Mouse (Mus musculus) ES-Bruce4 (cell line): ENCODE results near the gene Rundc3a. TPM values are rescaled to one million over a fixed set of nuclear protein-coding genes. Genes with fewer than 3 reads are reported as not detected.
A peak's percentile ranks its signal among the peaks of the same experiment; 100 is the strongest.

Source experiments
- H3K27ac ChIP-seq: 2 replicates; pipeline ENCODE4 v1.5.1; 2012; ENCODE audit warnings: low read length, inconsistent platforms; ENCODE audit not compliant: insufficient read depth
- H3K27me3 ChIP-seq: 2 replicates; pipeline ENCODE4 v1.6.1; 2012; ENCODE audit warnings: mild to moderate bottlenecking, low read length, inconsistent platforms; ENCODE audit not compliant: control insufficient read depth, poor library complexity, insufficient read depth, severe bottlenecking
- H3K36me3 ChIP-seq: 2 replicates; pipeline ENCODE4 v1.6.1; 2012; ENCODE audit warnings: inconsistent platforms, mild to moderate bottlenecking, low read length, moderate library complexity; ENCODE audit not compliant: control insufficient read depth, poor library complexity, insufficient read depth, severe bottlenecking
- H3K4me1 ChIP-seq: one replicate; pipeline ENCODE4 v1.8.1; 2011; ENCODE audit warnings: low read length; ENCODE audit not compliant: control insufficient read depth, insufficient read depth
- H3K4me3 ChIP-seq: 2 replicates; pipeline ENCODE4 v1.5.1; 2011; ENCODE audit warnings: low read depth, mild to moderate bottlenecking, low read length
- H3K9ac ChIP-seq: 2 replicates; pipeline ENCODE4 v1.6.1; 2012; ENCODE audit warnings: low read depth, mild to moderate bottlenecking, inconsistent platforms; ENCODE audit not compliant: poor library complexity, severe bottlenecking
- H3K9me3 ChIP-seq: replicated peaks from 2 replicates; pipeline ENCODE4 v1.6.1; 2012; ENCODE audit warnings: mild to moderate bottlenecking, low read length, inconsistent platforms; ENCODE audit not compliant: control insufficient read depth, poor library complexity, insufficient read depth, severe bottlenecking
- CTCF ChIP-seq: IDR thresholded peaks from one replicate; pipeline ENCODE4 v1.8.1; 2011; ENCODE audit warnings: low read depth, low read length
- EP300 ChIP-seq: IDR thresholded peaks from 2 replicates; pipeline ENCODE4 v1.6.1; 2011; ENCODE audit warnings: low read depth, low read length; ENCODE audit not compliant: insufficient read depth
- POLR2A ChIP-seq: IDR thresholded peaks from one replicate; pipeline ENCODE4 v1.8.1; 2011; ENCODE audit warnings: low read length; ENCODE audit not compliant: insufficient read depth
- polyA plus RNA-seq: library from polyadenylated mRNA; stranded (reverse); fragments of >200 nt; gene quantifications from 2 replicates; pipeline ENCODE4 v1.2.4, GENCODE M21; 2011; ENCODE audit warnings: low read depth; ENCODE audit not compliant: missing spikeins, insufficient read depth, insufficient read length

Gene Rundc3a
- polyA plus RNA-seq, 1 experiment = 7.0 TPM

DNA sequence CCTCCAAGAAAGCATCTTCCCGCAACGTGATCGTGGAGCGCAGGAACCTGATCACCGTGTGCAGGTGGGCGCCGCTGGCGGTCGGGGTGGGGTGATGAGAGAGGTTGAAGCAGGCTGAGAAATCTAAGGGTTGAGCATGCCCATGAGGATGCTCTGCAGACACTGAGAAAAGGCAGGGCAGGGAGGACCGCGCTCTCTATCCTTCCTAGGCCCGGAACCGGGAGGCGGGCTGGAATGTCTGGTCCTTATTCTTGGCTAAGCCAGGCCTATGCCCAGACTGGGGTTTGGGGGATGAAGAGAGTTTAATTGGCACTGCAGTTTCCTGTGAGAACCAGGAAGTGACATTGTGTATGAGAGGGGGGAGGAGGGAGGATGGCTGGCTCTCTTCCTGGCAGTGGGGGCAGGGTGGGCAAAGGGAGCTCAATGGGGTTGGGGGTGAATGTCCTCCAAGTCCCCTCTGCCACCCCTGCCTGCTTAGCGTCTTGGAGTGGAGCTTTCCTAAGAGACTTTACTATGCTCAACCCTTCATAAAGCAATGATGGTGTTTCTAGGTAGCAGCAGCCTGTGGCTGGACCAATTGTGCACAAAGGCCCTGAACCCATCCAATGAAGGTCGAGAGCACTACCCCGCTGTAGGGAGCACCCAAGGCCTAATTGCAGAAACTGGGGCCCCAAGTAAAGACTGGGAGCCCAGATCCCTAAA lies 667 bp downstream of the Rundc3a start:
- Histone ChIP-seq H3K36me3 (no peaks in the 10 kb centered on the region), H3K9ac (peak overlapping the region; percentile 25), H3K27ac (no peak overlapping the region), H3K4me3 (peak overlapping the region; percentile 47), H3K9me3 (no peaks in the 10 kb centered on the region), H3K4me1 (peaks cover 5% of the 10 kb centered on the region), H3K27me3 (no peaks in the 10 kb centered on the region)
- TF ChIP-seq CTCF = no peak
- TF ChIP-seq EP300 = no peak
- TF ChIP-seq POLR2A = no peak

GRCm38 (mm10) chr11:102394421-102395124 lies 1.4 kb downstream of the Rundc3a start:
- Histone ChIP-seq H3K27me3 (no peaks in the 10 kb centered on the region), H3K36me3 (no peaks in the 10 kb centered on the region), H3K9me3 (no peaks in the 10 kb centered on the region), H3K4me1 (peaks cover 5% of the 10 kb centered on the region), H3K4me3 (no peak overlapping the region; the same call in 1 of the 2 replicates), H3K9ac (no peak overlapping the region), H3K27ac (no peak overlapping the region)
- TF ChIP-seq CTCF (no peak), EP300 (peak; percentile 85), POLR2A (no peak)

DNA sequence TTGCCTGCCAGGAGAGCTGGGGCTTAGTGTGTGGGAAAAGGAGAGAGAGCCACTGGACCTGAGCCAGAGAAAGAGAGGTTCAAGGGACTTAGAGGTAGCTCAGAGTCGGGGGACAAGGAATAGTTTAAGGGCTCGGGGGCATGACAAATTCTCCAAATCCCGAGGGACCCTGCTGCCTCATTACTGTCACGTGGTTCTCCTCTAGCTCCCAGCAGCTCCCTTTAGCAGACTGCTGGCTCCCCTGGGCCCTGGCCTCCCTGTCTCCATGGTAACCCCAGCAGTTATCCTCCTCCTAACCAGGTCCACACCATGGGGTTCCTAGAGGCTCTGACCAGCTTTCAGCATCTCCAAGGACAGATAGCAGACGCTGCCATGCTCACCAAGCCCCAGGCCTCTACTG lies 2.0 kb downstream of the Rundc3a start:
- Histone ChIP-seq H3K4me3 (no peak overlapping the region), H3K27me3 (no peaks in the 10 kb centered on the region), H3K9ac (no peak overlapping the region), H3K36me3 (no peaks in the 10 kb centered on the region), H3K4me1 (peaks cover 5% of the 10 kb centered on the region), H3K27ac (no peak overlapping the region), H3K9me3 (no peaks in the 10 kb centered on the region)
- TF ChIP-seq POLR2A = no peak
- TF ChIP-seq EP300 = no peak
- no peak for TF ChIP-seq CTCF

DNA sequence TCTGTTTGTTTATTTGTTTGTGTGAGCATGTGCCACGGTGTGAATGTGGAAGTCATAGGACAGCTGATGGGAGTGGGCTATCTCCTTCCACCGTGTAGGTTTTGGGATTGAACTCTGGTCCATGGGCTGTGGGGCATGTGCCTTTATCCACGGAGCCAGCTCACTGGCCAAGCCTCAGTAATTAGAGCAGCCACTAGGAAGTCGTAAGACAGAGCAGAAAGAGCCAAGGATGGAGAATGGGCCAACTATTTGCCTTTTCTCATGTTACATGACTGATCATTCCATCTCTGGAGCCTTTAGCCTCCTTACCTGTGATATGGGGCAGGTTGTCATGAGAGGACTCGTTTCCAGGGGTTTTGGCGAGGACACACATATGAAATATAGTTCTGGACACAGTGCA lies 3.1 kb downstream of the Rundc3a start:
- Histone ChIP-seq H3K4me1 (peaks cover 9% of the 10 kb centered on the region), H3K27me3 (no peaks in the 10 kb centered on the region)

GRCm38 (mm10) chr11:102396671-102397141 lies 3.5 kb downstream of the Rundc3a start:
- Histone ChIP-seq H3K27ac (no peak overlapping the region), H3K9ac (no peak overlapping the region), H3K36me3 (no peaks in the 10 kb centered on the region), H3K4me3 (no peak overlapping the region), H3K4me1 (peaks cover 9% of the 10 kb centered on the region), H3K9me3 (no peaks in the 10 kb centered on the region), H3K27me3 (no peaks in the 10 kb centered on the region)
- TF ChIP-seq POLR2A (no peak), EP300 (no peak), CTCF (no peak)

More for the DNA sequence above, 3.1 kb downstream of the Rundc3a start:
- no peak overlapping the region for H3K4me3 ChIP-seq
- H3K9me3 ChIP-seq = no peaks in the 10 kb centered on the region
- no peaks in the 10 kb centered on the region for H3K36me3 ChIP-seq
- H3K9ac ChIP-seq = no peak overlapping the region
- no peak for TF ChIP-seq CTCF
- TF ChIP-seq POLR2A = no peak
- no peak overlapping the region for H3K27ac ChIP-seq
